Mouse (Mus musculus) liver, embryonic 14.5 days (tissue): ENCODE results near the gene Fancg.

ENCODE experiments used
- CTCF ChIP-seq: IDR thresholded peaks from 2 replicates; pipeline ENCODE4 v1.5.1; 2016; ENCODE audit warnings: antibody characterized with exemption, low read depth, control low read depth
- EP300 ChIP-seq: IDR thresholded peaks from 2 replicates; pipeline ENCODE4 v1.6.1; 2016; ENCODE audit warnings: antibody characterized with exemption, low read depth

DNA sequence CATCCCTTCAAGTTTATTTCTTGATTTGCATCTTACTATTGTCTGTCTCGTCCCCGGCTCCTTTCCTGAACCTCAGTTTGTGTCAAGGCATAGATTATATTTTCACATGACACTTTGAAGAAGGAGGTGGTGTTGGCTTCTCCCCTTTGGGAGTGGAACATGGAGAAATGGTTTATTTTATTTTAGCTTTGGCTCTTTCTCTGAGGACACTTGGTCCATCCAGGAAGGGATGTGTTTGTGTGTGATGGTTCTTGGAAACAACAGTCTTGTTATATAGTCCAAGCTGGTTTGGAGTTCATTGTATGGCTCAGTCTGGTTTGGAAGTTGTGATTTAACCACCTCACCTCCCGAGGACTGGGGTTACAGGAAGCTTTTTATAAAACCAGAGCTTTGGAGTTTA, 49.4 kb upstream of the Fancg start:
- no peak for TF ChIP-seq CTCF
- TF ChIP-seq EP300 = no peak
